Comparison of ENCODE assay signal across 24 mouse cellular contexts in genomic region chr12:51510010-51510409, GRCm38 (mm10).
DNase-seq lines count a peak whose midpoint lies in the region; ATAC-seq and TF ChIP-seq lines count a peak whose summit lies in the region.
"Had no signal": no experiment of that assay in that cellular context is flagged by ENCODE, and none has a peak within 500 bp of the region (broad histone marks: within the 10 kb centered on the region; RNA-seq: fewer than 3 reads in every experiment).

No protein-coding gene starts in this region.

- peak; percentile 58; the same call in 1 of the 2 replicates for ATAC-seq in forebrain, postnatal 0 days
- ATAC-seq in midbrain, embryonic 12.5 days (ENCODE audit: low FRiP score, low read depth): peak; percentile 54; the same call in 1 of the 2 replicates
- no peak for ATAC-seq in midbrain, embryonic 11.5 days (ENCODE audit: low FRiP score)
- ATAC-seq: CD4-positive, CD25-positive, alpha-beta regulatory T cell, adult 4 months; forebrain, embryonic 13.5 days; forebrain, embryonic 15.5 days had no signal

- H3K4me1 ChIP-seq in forebrain, postnatal 0 days (ENCODE audit: insufficient read depth): no peaks in the 10 kb centered on the region
- peaks cover 18% of the 10 kb centered on the region for H3K4me1 ChIP-seq in forebrain, embryonic 10.5 days
- peaks cover 8% of the 10 kb centered on the region for H3K4me1 ChIP-seq in midbrain, embryonic 12.5 days
- H3K4me1 ChIP-seq in midbrain, embryonic 11.5 days (ENCODE audit: control insufficient read depth, insufficient read depth, low read length): no peaks in the 10 kb centered on the region; the same call in 1 of the 2 replicates

- no peak overlapping the region for H3K4me2 ChIP-seq in forebrain, postnatal 0 days (ENCODE audit: low read depth)
- no peak overlapping the region for H3K4me2 ChIP-seq in midbrain, embryonic 12.5 days (replicated peaks)
- H3K4me2 ChIP-seq in midbrain, embryonic 11.5 days: no peak overlapping the region
- H3K4me2 ChIP-seq: embryonic facial prominence, embryonic 13.5 days; embryonic facial prominence, embryonic 15.5 days; forebrain, embryonic 13.5 days; forebrain, embryonic 15.5 days had no signal

- 73% methylated on average over 2 of the region's 2 CpGs for WGBS in forebrain, postnatal 0 days
- 93% methylated on average over 2 of the region's 2 CpGs for WGBS in forebrain, embryonic 10.5 days
- WGBS in midbrain, embryonic 12.5 days: 90% methylated on average over 2 of the region's 2 CpGs
- 88% methylated on average over 2 of the region's 2 CpGs for WGBS in midbrain, embryonic 11.5 days

- no peak for TF ChIP-seq CTCF in forebrain, postnatal 0 days (IDR thresholded peaks at IDR 0.05; ENCODE audit: low read depth)

- DNase-seq in forebrain, postnatal 0 days: no peak
- DNase-seq in forebrain, embryonic 10.5 days (ENCODE audit: extremely low spot score, low spot score): no peak
- DNase-seq in midbrain, embryonic 11.5 days (ENCODE audit: low spot score, missing footprints): no peak
- peak; percentile 4 for DNase-seq in Muller cell, postnatal 12 days (ENCODE audit: inconsistent ontology term)
- DNase-seq: adrenal gland, adult 2 months; adrenal gland, postnatal 10 days; adrenal gland, postnatal 25 days; B cell, adult 2 months; cerebellum, adult 11 months; cerebellum, adult 18-20 months; cerebellum, adult 8-10 months; cerebellum, adult 9-11 months; cerebellum, postnatal 14 days; cerebellum, postnatal 36 days; embryo, embryonic 11 days had no signal

- no peak overlapping the region for H3K9ac ChIP-seq in forebrain, postnatal 0 days
- no peak overlapping the region for H3K9ac ChIP-seq in midbrain, embryonic 12.5 days (replicated peaks)
- no peak overlapping the region for H3K9ac ChIP-seq in midbrain, embryonic 11.5 days (ENCODE audit: low read length)
- H3K9ac ChIP-seq: embryonic facial prominence, embryonic 13.5 days; embryonic facial prominence, embryonic 15.5 days; forebrain, embryonic 13.5 days; forebrain, embryonic 15.5 days had no signal

- H3K4me3 ChIP-seq in forebrain, postnatal 0 days (ENCODE audit: low read depth, low read length): no peak overlapping the region
- H3K4me3 ChIP-seq in forebrain, embryonic 10.5 days: no peak overlapping the region
- no peak overlapping the region for H3K4me3 ChIP-seq in midbrain, embryonic 12.5 days
- no peak overlapping the region for H3K4me3 ChIP-seq in midbrain, embryonic 11.5 days (ENCODE audit: low read depth, low read length)
- H3K4me3 ChIP-seq: embryonic facial prominence, embryonic 13.5 days; embryonic facial prominence, embryonic 15.5 days; erythroblast, embryonic 14.5 days; forebrain, embryonic 13.5 days; forebrain, embryonic 15.5 days had no signal

- no peaks in the 10 kb centered on the region for H3K36me3 ChIP-seq in forebrain, postnatal 0 days (ENCODE audit: insufficient read depth)
- H3K36me3 ChIP-seq in forebrain, embryonic 10.5 days (replicated peaks): no peaks in the 10 kb centered on the region
- H3K36me3 ChIP-seq in midbrain, embryonic 12.5 days: no peaks in the 10 kb centered on the region
- no peaks in the 10 kb centered on the region for H3K36me3 ChIP-seq in midbrain, embryonic 11.5 days (ENCODE audit: control insufficient read depth, insufficient read depth, low read length)
- H3K36me3 ChIP-seq: embryonic facial prominence, embryonic 13.5 days; embryonic facial prominence, embryonic 15.5 days; forebrain, embryonic 15.5 days; G1E had no signal

- no peaks in the 10 kb centered on the region for H3K27me3 ChIP-seq in forebrain, postnatal 0 days (ENCODE audit: insufficient read depth, low read length)
- no peaks in the 10 kb centered on the region for H3K27me3 ChIP-seq in forebrain, embryonic 10.5 days (ENCODE audit: poor library complexity, severe bottlenecking)
- no peaks in the 10 kb centered on the region for H3K27me3 ChIP-seq in midbrain, embryonic 12.5 days
- no peaks in the 10 kb centered on the region for H3K27me3 ChIP-seq in midbrain, embryonic 11.5 days (ENCODE audit: control insufficient read depth, insufficient read depth, low read length)
- H3K27me3 ChIP-seq: CH12.LX; embryonic facial prominence, embryonic 13.5 days; embryonic facial prominence, embryonic 15.5 days; forebrain, embryonic 13.5 days; forebrain, embryonic 15.5 days had no signal

- H3K27ac ChIP-seq in forebrain, postnatal 0 days (ENCODE audit: low read depth, low read length): no peak overlapping the region
- H3K27ac ChIP-seq in forebrain, embryonic 10.5 days: no peak overlapping the region
- H3K27ac ChIP-seq in midbrain, embryonic 12.5 days (replicated peaks): no peak overlapping the region
- H3K27ac ChIP-seq in midbrain, embryonic 11.5 days (ENCODE audit: low read depth, low read length): no peak overlapping the region
- H3K27ac ChIP-seq: embryonic facial prominence, embryonic 13.5 days; embryonic facial prominence, embryonic 15.5 days; forebrain, embryonic 13.5 days; forebrain, embryonic 15.5 days had no signal

- H3K9me3 ChIP-seq in forebrain, postnatal 0 days (ENCODE audit: low read length): no peaks in the 10 kb centered on the region
- no peaks in the 10 kb centered on the region for H3K9me3 ChIP-seq in forebrain, embryonic 10.5 days
- no peaks in the 10 kb centered on the region for H3K9me3 ChIP-seq in midbrain, embryonic 12.5 days
- H3K9me3 ChIP-seq in midbrain, embryonic 11.5 days (ENCODE audit: control insufficient read depth, low read length): no peaks in the 10 kb centered on the region
- H3K9me3 ChIP-seq: embryonic facial prominence, embryonic 13.5 days; embryonic facial prominence, embryonic 15.5 days; forebrain, embryonic 13.5 days; forebrain, embryonic 15.5 days; G1E had no signal
